Mouse (Mus musculus) spleen, adult 2 months (tissue): Measurements from ENCODE around the gene Olfr112.

Source experiments
- CTCF ChIP-seq: fragments of 200-500 bp; IDR thresholded peaks from 2 replicates; pipeline ENCODE4 v1.5.1; 2011; ENCODE audit warnings: mild to moderate bottlenecking, inconsistent platforms; ENCODE audit not compliant: insufficient read depth, insufficient read length, insufficient replicate concordance; ENCODE audit errors: extremely low read depth
- POLR2A ChIP-seq: fragments of 200-500 bp; IDR thresholded peaks from 2 replicates; pipeline ENCODE4 v1.6.1; 2011; ENCODE audit warnings: low read depth, low read length, inconsistent platforms

DNA sequence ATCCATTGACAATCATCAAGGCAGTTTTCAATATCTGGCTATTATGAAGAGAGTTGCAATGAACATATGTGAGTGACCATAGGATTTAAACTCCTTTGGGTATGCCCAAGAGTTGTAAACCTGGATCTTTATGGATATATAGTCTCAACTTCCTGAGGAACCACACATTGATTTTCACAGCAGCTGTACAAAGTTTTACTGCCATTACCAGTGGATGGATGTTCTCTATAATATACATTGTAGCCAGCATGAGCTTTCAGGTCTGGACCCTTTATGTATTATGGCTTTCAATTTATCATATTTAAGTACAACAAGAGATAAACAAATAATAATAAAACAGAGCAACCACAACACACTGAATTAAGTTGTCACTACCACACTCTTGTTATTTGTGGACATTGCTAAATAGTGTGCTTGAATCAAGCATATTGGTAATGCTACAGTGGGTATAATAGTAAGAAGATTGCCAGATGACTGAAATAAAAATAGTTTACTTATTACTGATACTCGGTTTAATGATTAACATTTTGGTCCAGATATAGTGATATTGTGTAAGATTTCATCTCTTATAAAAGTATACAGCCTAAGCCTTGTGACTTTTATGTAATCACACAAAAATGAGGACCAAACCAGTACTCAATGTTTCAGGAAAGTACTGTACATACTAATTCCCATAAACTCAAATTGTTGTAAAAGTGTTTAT is 10.2 kb downstream of the Olfr112 start:
- TF ChIP-seq CTCF (no peak), POLR2A (no peak)
